Mouse (Mus musculus): ENCODE results near the gene Serpine2. TPM values are rescaled to one million over a fixed set of nuclear protein-coding genes. Genes with fewer than 3 reads are reported as not detected.

The Serpine2 gene
- polyA plus RNA-seq, 1 experiment from 2014 or later: 215 TPM

DNA sequence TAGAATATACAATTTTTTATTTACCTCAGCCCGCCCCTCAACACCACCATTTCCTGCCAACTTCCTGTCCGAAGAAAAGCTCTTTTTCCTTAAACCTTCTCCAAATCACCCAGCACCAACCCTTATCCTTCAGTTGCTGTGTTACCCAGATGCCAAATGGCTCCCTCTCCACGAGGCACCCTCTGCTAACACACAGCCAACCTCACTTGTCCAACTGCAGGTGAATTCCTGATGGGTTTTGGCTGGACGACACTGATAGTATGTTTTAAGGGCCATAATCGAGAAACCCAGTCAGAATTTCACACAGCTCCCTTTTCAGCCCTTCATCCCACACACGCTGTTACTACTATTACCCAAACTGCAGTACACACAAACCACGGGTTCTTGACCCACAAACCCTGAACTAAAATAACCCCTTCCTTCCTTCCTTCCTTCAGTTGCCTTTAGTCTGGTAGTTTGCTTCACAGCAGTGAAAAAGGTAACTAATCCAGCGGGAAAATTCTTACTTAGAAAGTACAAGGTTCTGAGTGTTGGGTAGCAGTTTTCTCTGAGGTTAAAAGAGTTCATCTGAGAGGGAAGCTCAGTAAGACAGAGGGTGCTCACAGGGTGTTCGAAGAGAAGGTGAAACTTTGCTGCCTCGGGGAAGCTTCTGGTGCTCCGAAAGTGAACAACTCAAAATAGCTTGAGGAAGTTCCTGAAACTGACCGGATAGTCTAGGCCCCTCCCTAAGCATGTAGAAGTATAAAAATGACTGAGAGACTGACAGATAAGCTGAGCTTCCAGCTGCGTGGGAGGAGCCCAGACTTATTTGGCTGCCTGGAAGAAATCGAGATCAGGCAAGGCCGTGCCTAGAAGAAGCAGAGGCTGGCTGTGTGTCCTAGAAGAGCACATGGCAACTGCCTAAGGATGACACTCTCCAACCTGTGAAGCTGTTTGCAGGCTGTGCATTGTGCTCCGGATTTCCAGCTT is 98.4 kb downstream of the Serpine2 start:
- Histone ChIP-seq H3K27me3 (no peaks in the 10 kb centered on the region), H3K36me3 (no peaks in the 10 kb centered on the region), H3K27ac (peak overlapping the region; percentile 67), H3K4me2 (peak overlapping the region; percentile 95), H3K9ac (peak overlapping the region; percentile 92), H3K4me1 (replicated peaks) (peaks cover 35% of the 10 kb centered on the region), H3K4me3 (peak overlapping the region; percentile 83), H3K9me3 (no peaks in the 10 kb centered on the region)
- 69% methylated on average over 16 of the region's 16 CpGs for WGBS
- ATAC-seq (ENCODE audit: low FRiP score): no peak; the same call in 1 of the 2 replicates

DNA sequence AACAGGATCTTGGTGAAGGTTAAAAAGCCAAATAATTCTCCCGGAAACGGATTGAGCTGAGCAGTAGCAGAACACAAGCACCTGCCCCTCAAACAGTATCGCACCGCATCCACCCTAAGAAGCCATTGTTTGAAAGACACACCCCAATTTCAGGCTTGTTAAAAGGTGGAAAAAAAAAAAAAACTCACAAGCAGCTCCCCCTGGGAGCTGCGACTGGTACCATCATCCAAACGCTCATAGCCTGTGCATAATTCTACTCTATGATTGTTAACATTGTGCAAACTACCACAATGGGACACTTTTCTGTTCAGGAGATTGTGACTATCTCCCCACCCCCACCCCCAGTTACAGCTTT is 99.1 kb downstream of the Serpine2 start:
- Histone ChIP-seq H3K4me2 (peak overlapping the region; percentile 95), H3K9ac (peak overlapping the region; percentile 92), H3K4me1 (replicated peaks) (peaks cover 41% of the 10 kb centered on the region), H3K36me3 (no peaks in the 10 kb centered on the region), H3K9me3 (no peaks in the 10 kb centered on the region), H3K27me3 (no peaks in the 10 kb centered on the region), H3K4me3 (peak overlapping the region; percentile 83), H3K27ac (peak overlapping the region; percentile 67)
- peak; percentile 59 for ATAC-seq (ENCODE audit: low FRiP score)
- under 1% methylated on average over 6 of the region's 6 CpGs for WGBS

DNA sequence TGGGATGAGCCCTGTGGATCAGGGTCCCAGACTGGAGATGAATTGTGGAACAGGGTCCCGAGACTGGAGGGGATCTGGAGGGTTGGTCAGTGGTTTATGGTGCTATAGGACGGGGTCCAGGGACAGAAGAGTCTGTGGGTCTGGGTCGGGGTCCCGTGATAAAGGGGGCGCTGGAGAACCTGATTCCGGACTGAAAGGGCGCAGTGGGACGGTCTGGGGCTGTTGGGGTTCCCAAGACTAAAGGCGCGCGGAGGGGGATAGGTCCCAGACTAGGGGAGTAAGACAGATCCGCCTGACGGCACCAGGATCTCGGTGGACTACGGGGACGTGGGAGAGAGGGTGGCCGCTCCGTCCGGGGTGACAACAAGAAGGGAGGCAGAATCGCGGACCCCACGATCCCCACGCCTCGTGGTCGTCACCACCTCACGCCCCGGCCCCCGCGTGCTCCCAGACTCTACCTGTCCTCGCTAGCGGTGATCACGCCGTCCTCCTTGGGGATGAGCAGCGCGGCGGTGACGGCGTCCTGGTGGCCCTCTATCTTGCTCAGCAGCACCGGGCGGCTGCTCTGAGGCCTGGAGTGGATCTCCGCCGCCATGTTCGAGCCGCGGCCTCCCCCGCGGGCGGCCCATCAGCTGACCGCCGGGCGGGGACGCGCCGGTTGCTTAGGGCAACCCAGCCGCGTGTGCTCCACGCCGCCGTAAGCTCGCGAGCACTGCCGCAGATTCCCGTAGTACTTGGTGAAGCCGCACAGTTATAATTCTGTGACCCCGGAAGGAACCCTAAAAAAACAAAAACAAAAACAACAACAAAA is 99.7 kb downstream of the Serpine2 start:
- Histone ChIP-seq H3K27me3 (no peaks in the 10 kb centered on the region), H3K9me3 (no peaks in the 10 kb centered on the region), H3K27ac (peak overlapping the region; percentile 69), H3K4me3 (peak overlapping the region; percentile 83), H3K4me2 (peak overlapping the region; percentile 95), H3K36me3 (no peaks in the 10 kb centered on the region), H3K4me1 (replicated peaks) (peaks cover 46% of the 10 kb centered on the region), H3K9ac (peak overlapping the region; percentile 92)
- peak; percentile 96 for ATAC-seq (ENCODE audit: low FRiP score)
- under 1% methylated on average over 53 of the region's 65 CpGs for WGBS

DNA sequence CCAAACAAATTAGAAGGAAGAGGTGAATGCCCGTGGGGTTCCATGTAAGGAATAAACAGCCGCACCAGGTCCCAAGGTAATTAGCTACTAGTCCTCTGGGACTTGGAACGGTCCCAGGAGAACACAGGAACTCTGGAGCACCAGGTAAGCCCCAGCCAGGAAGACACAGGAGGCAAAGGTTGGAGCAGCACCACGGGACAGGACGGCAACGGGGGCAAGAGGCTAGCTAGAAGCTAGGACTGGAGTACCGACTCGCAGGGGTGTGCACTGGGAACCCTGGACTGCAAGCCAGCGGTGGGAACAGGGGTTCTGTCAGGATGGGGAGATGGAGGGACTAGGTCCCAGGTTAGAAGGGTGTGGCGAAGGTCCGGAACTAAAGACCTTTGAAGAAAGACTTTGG is 100.3 kb downstream of the Serpine2 start:
- Histone ChIP-seq H3K27ac (no peak overlapping the region), H3K36me3 (no peaks in the 10 kb centered on the region), H3K4me3 (peak overlapping the region; percentile 83), H3K9me3 (no peaks in the 10 kb centered on the region), H3K9ac (peak overlapping the region; percentile 92), H3K4me1 (replicated peaks) (peaks cover 46% of the 10 kb centered on the region), H3K4me2 (peak overlapping the region; percentile 95), H3K27me3 (no peaks in the 10 kb centered on the region)
- WGBS: 11% methylated on average over 11 of the region's 11 CpGs
- no peak; the same call in 1 of the 2 replicates for ATAC-seq (ENCODE audit: low FRiP score)

DNA sequence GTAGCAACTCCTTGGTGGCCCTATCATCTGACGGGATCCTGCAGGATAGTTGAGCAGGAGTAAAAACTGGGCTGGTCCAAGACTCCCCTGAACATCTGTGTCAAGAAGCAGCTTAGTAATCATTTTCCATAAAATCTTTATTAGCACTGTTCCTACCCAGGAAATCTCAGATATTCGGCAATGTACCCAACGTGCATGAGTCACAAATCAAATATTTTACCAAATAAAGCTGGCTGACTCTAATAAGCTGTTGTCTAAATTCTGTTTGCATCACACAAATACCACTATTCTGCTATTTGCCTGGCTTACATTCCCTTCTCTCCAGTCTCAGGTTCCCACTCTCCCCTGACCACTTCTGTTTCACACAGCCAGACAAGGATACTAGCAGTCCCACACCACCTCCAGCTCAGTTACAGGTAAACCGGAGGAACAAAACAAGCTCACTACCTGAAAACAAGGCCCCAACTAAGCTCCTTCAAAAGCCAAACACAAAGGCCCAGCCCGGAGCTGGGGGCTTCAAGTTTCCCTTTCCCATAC is 101.5 kb downstream of the Serpine2 start:
- Histone ChIP-seq H3K27me3 (no peaks in the 10 kb centered on the region), H3K9me3 (no peaks in the 10 kb centered on the region), H3K4me3 (peak overlapping the region; percentile 24), H3K36me3 (no peaks in the 10 kb centered on the region), H3K4me2 (peak overlapping the region; percentile 95), H3K9ac (peak overlapping the region; percentile 58; the same call in 1 of the 2 replicates), H3K27ac (no peak overlapping the region), H3K4me1 (replicated peaks) (peaks cover 46% of the 10 kb centered on the region)
- ATAC-seq (ENCODE audit: low FRiP score): no peak
- WGBS: 81% methylated on average over 5 of the region's 5 CpGs

DNA sequence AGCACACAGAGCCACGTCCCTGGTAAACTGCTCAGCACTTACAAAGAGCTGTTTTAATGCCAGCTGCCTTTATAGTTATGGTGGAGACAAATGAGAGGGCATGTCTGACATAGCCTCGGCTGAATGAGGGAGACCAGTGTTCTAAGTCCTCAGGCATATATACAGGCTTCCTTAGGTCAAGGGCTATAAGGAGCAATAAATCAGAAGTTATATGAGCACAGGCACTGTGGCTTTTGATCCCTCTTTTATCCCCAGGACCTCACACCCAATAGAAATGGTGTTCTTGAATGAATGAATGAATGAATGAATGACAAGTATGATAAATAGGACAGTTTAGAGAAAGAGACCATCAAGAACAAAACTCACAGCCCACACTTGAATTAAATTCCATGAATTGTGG is 102.0 kb downstream of the Serpine2 start:
- H3K27ac ChIP-seq: no peak overlapping the region
- no peak for ATAC-seq (ENCODE audit: low FRiP score)
- peaks cover 46% of the 10 kb centered on the region for H3K4me1 ChIP-seq (replicated peaks)
- H3K4me3 ChIP-seq: no peak overlapping the region
- no peaks in the 10 kb centered on the region for H3K36me3 ChIP-seq
- H3K27me3 ChIP-seq: no peaks in the 10 kb centered on the region
- H3K9ac ChIP-seq: peak overlapping the region; percentile 58; the same call in 1 of the 2 replicates
- peak overlapping the region; percentile 95 for H3K4me2 ChIP-seq
- no peaks in the 10 kb centered on the region for H3K9me3 ChIP-seq
- WGBS: 45% methylated on average over 2 of the region's 2 CpGs

DNA sequence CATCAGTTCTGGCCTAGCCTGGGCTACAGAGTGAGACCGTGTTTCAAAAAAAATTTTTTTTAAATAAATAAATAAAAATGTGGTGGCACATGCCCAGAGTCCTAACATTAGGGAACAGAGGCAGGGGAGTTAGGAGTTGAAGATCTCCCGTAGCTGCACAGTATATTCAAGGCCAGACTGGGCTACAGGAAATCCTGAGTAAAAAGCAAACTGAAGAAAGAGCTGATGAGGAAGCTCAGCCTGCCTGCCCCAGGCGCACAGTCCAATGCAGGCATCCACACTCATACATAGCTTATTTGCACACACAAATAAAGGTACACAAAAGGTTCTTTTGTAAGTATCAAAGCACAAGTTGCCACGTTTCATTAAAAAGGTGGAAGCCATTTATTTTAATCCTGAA is 103.4 kb downstream of the Serpine2 start:
- 82% methylated on average over 4 of the region's 4 CpGs for WGBS
- Histone ChIP-seq H3K4me2 (no peak overlapping the region), H3K4me1 (replicated peaks) (peaks cover 43% of the 10 kb centered on the region), H3K27me3 (no peaks in the 10 kb centered on the region), H3K9ac (no peak overlapping the region), H3K27ac (0 out of 2 replicates have a peak overlapping the region, but pooled peaks have one; percentile 25), H3K36me3 (no peaks in the 10 kb centered on the region), H3K4me3 (no peak overlapping the region), H3K9me3 (no peaks in the 10 kb centered on the region)
- ATAC-seq (ENCODE audit: low FRiP score): no peak

DNA sequence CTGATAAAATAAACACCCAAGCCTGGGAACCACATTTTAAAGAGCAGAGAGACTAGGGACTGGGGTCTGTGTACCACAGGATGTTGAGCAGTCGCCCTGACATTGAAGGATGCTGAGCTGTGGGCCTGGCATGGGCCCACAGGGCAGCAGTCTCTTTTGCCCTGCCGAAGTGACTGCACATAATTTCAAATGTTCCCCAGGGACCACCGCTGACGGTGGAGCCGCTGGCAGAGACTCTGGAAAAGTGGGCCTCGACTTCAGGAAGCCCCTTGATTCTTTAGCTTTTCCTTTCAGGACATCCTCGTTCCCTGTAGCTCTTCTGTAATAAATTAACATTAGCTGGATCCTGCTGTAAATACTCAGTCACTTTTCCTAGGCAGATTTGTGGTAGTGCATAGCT is 103.8 kb downstream of the Serpine2 start:
- no peak overlapping the region for H3K4me2 ChIP-seq
- ATAC-seq (ENCODE audit: low FRiP score): no peak
- H3K4me3 ChIP-seq: no peak overlapping the region
- H3K36me3 ChIP-seq: peaks cover 1% of the 10 kb centered on the region
- no peaks in the 10 kb centered on the region for H3K27me3 ChIP-seq
- no peak overlapping the region for H3K9ac ChIP-seq
- WGBS: 51% methylated on average over 7 of the region's 7 CpGs
- H3K9me3 ChIP-seq: no peaks in the 10 kb centered on the region
- peaks cover 38% of the 10 kb centered on the region for H3K4me1 ChIP-seq (replicated peaks)
- 0 out of 2 replicates have a peak overlapping the region, but pooled peaks have one; percentile 25 for H3K27ac ChIP-seq

DNA sequence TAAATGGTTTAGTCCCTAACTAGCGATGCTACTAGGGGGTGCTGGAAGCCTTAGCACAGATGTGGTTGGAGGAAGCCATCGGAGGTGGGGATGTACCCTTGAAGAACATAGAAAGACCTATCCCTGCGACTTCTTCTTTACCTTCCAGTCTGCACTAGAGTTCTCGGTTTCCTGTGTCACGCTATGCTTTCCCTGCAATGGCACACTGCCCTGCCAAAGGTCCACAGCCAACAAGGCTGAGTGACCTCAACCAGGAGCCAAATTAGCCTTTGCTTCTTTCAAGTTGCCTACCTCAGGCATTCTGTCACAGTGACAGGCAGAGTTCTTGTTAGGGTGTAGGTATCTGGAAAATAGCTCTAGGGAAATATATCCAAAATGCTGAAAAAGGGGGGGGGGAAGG is 104.6 kb downstream of the Serpine2 start:
- Histone ChIP-seq H3K27me3 (no peaks in the 10 kb centered on the region), H3K4me1 (replicated peaks) (peaks cover 36% of the 10 kb centered on the region), H3K4me2 (no peak overlapping the region), H3K4me3 (no peak overlapping the region), H3K27ac (no peak overlapping the region), H3K9ac (no peak overlapping the region), H3K9me3 (no peaks in the 10 kb centered on the region), H3K36me3 (peaks cover 9% of the 10 kb centered on the region)
- no peak for ATAC-seq (ENCODE audit: low FRiP score)
- WGBS: 96% methylated on average over 5 of the region's 5 CpGs

DNA sequence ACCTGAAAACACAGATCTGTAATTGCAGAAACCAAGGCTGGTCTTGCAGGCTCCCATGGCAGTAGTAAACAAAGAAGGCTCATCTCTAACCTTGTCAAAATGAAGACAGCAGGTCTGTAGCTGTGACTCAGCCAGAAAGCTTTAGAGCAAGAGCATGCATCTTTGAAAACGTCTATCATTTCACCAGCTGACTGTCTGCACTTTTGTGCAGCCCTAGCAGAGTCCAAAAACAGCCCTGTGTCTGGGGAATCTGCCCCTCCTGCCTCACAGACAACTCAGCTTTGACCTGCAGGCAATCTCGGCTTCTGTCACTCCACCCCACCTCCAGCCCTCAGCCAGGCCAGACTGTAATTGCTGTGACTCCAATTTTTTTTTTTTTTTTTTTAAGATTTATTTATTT is 105.6 kb downstream of the Serpine2 start:
- Histone ChIP-seq H3K36me3 (peaks cover 18% of the 10 kb centered on the region), H3K4me1 (replicated peaks) (peaks cover 30% of the 10 kb centered on the region), H3K4me2 (no peak overlapping the region), H3K4me3 (no peak overlapping the region), H3K9ac (no peak overlapping the region), H3K9me3 (no peaks in the 10 kb centered on the region), H3K27ac (no peak overlapping the region), H3K27me3 (no peaks in the 10 kb centered on the region)
- 56% methylated on average over 2 of the region's 2 CpGs for WGBS
- ATAC-seq (ENCODE audit: low FRiP score): no peak

DNA sequence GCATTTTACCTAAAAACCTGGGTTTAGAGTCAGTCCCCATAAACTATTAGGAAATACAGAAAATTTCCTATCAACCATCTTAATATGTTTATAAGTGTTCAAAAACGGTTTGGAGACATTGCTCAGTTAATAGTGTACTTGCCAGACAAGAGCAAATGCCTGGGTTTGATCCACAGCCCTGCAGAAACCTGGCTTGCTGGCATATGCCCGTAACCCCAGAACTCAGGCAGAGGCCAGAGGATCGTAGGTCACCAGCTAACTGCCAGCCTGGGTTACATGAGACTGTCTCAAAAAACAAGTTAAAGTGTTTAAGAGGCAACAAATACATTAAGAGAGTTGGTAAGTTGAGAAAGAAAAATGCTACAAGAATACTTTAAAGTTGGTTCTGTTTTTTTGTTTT is 106.0 kb downstream of the Serpine2 start:
- WGBS: 95% methylated on average over 3 of the region's 3 CpGs
- ATAC-seq (ENCODE audit: low FRiP score): no peak
- no peak overlapping the region for H3K27ac ChIP-seq

DNA sequence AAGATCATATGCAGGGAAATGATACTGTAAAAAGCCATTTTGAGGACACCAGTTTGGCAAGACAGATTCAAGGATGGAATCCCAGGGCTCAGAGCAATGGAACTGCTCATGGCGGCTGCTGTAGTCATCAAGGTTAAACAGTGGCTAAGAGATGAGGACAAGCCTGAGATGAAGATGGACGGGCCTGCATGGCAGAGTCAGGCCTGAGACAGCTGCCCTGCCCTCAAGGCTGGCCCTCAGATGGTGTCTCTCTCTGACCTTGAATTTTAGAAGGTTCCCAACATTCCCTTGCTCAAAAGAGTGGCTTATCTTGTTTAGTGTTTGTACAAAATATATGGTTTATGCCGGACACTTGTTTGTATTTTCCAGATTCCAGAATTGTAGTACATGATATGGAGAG is 107.5 kb downstream of the Serpine2 start:
- Histone ChIP-seq H3K27ac (no peak overlapping the region), H3K9me3 (no peaks in the 10 kb centered on the region), H3K9ac (no peak overlapping the region), H3K4me2 (no peak overlapping the region), H3K4me1 (replicated peaks) (peaks cover 12% of the 10 kb centered on the region), H3K4me3 (no peak overlapping the region), H3K36me3 (peaks cover 24% of the 10 kb centered on the region), H3K27me3 (no peaks in the 10 kb centered on the region)
- WGBS: 90% methylated on average over 3 of the region's 3 CpGs
- no peak for ATAC-seq (ENCODE audit: low FRiP score)

More for the DNA sequence above, 106.0 kb downstream of the Serpine2 start:
- Histone ChIP-seq H3K27me3 (no peaks in the 10 kb centered on the region), H3K4me2 (no peak overlapping the region), H3K4me3 (no peak overlapping the region), H3K36me3 (peaks cover 19% of the 10 kb centered on the region), H3K9ac (no peak overlapping the region), H3K9me3 (no peaks in the 10 kb centered on the region), H3K4me1 (replicated peaks) (peaks cover 27% of the 10 kb centered on the region)

Data from hindbrain, embryonic 13.5 days (tissue).